Mouse (Mus musculus): ENCODE data around the gene Hs3st5.

Gene Hs3st5

DNA sequence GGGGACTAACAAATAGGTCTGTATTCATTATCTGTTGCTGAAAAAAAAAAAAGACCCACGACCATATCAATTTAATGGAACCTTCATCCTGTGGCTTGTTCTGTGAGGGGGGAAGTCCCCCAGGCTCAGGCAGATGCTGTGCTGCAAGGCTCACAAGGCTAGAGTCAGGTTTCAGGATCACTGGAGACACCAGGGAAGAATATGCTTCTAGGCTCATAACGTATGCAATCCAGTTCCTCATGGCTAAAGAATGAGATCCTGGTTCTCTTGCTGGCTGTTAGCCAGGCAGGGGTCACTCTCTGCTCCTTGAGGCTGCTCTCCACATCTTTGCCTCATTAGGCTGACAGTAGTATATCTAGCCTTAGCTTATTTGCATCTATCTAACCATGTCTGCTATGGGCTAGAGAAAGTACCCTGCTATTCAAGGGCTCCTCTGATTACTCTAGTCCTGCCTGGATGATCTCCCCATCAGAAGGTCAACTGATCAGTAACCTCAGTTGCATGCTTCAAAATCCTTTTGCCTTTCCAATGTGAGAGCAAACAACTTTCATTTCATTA is 294.4 kb downstream of the Hs3st5 start:
- DNase-seq (ENCODE audit: low read depth, low spot score) = no peak

- no peak for DNase-seq (ENCODE audit: low read depth, low spot score)
Measured at GRCm38 (mm10) chr10:36803705-36804104, 297.1 kb downstream of the Hs3st5 start.

DNA sequence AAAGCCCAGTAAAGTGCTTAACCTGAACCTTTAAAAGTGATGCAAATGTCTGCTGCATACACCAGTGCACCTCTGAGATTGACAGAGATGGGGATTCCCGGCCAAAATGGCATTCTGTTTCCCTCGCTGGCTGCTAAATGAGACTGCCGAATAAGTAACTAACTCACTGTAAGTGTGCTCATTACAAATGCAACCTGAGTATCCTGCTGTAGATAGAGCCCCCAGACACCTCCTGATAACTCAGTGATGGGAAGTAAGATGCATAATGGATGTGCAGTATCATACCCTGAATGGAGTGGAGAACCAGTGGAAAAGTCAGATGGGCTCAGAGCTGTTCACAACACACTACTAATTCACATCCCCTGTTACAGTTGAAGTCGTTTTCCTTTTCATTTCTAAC is 298.7 kb downstream of the Hs3st5 start:
- DNase-seq (ENCODE audit: low read depth, low spot score) = no peak

DNA sequence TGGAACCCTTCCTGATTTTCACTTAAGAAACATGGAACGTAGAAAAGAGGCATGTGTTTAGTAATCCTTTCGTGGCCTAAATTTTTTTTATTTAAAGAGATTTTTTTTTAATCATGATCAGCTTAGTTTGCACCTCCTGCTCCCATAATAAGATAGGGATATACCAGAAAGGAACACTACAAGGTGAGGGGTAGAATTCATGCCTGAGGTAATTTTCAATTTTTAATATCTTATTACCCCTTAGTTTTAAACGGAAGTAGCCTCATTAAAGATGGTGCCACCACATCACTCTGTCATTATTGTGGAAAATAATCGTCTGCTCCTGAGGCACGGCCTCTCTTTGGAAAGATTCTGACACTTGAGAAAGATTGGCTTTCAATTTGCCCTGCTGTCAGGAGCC is 299.2 kb downstream of the Hs3st5 start:
- no peak for DNase-seq (ENCODE audit: low read depth, low spot score)

GRCm38 (mm10) chr10:36807007-36807406 is 300.4 kb downstream of the Hs3st5 start:
- no peak for DNase-seq (ENCODE audit: low read depth, low spot score)

GRCm38 (mm10) chr10:36818867-36819266 is 312.3 kb downstream of the Hs3st5 start:
- DNase-seq (ENCODE audit: low read depth, low spot score) = no peak

DNA sequence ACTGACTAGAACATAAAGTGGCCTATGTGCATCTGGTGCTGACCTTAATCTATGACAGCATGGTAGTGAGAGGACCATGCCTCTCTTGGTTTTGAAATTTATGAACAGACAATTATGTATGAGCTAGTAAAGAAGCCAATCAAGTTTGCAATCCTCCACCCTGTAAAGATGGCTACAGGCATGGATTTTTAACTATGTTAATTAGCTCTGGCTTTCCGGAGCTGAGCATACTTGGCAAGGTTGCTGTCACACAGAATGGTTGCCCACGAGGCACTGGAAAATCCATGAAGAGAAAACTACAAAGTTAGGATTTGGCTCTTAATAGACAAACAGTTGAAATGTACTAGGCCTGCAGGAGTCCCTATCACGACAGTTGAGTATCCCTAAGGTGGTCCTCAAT is 322.5 kb downstream of the Hs3st5 start:
- no peak for DNase-seq (ENCODE audit: low read depth, low spot score)

DNA sequence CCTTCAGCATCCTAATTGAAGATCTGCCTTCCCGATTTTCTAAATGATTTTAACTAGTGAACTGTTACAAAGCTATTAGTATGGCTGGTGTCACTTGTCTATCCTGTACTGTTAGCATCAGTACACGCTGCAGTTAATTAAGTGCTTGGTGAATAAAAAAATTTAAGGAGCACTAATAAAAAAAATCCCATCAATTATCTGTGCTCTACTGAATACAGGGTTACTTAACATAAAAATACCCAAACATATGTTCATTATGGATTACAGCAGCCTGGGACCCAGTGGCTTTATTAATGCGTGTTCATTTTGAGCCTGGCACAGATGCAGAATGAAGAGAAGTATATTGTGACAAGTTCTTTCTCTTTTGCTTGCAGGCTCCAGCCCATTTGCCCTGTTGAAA is 325.6 kb downstream of the Hs3st5 start:
- no peak for DNase-seq (ENCODE audit: low read depth, low spot score)

- peak; percentile 3 for DNase-seq (ENCODE audit: low read depth, low spot score)
Measured at GRCm38 (mm10) chr10:36834224-36834623, 327.6 kb downstream of the Hs3st5 start.

DNA sequence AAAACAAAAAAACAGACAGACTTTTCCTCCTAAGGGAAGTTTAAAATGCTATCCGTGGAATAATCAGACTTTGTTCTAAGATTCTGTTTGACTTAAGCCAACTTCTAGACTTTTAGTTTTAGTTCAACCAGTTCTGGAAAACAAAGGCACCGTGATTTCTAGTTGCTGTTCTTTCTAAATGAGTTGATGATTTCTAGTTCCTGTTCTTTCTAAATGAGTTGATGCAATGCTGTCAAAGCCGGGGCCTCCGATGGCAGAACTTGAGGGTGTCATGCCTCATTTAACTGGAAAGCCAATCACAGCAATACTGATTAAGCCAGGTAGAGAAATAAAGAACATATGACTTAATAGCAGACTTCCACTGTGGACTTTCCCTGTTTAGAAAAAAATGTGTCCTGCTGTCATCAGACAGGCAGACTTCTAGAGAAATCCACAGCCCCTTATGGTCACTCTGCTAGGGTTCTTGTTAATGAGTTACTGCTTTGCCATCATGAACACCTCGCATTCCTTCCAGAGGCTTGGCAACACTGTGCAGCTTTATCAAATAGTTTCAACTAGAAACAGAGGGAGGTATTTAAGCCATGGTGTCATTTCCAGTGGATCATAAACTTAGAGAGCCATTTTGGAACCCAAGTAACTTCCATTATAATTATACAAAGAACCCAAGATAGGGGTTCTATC is 329.4 kb downstream of the Hs3st5 start:
- DNase-seq (ENCODE audit: low read depth, low spot score) = no peak

GRCm38 (mm10) chr10:36850231-36850630 is 343.6 kb downstream of the Hs3st5 start:
- DNase-seq (ENCODE audit: low read depth, low spot score) = no peak

DNA sequence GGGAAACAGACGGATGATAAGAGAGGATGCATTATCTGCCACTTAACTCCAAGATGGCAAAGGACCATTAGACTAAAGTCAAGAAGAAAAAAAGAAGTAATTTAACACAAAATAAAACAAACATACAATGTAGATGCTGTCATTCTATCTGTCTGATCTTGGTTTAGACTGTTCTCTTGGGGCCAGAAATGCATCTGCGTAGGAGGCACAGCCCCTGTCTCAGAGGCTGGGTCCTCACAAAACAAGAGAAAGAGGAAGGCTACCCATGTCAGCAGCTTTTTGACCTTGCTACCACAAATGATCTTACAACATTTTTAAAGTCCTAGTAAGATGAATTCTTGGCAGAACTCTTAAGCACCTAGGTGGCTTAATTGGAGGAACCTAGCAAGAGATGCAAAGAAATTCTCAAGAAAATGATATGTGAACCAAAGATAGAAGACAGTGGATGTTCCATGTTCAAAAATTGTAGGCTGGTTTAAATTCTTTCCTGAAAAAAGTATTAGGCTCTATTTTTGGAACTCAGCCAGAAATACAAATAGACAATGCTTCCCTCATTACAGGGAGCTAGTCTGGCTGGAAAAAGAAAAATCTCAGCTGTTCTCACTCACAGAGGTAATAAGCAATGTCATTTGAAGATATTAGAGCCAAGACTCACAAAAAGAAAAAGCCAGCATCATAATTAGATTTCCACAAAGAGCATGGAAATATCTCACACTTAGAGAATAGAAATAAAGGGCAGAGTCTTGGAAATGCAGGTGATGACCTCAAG is 355.7 kb downstream of the Hs3st5 start:
- DNase-seq (ENCODE audit: low read depth, low spot score) = no peak
